In the genomic region with DNA sequence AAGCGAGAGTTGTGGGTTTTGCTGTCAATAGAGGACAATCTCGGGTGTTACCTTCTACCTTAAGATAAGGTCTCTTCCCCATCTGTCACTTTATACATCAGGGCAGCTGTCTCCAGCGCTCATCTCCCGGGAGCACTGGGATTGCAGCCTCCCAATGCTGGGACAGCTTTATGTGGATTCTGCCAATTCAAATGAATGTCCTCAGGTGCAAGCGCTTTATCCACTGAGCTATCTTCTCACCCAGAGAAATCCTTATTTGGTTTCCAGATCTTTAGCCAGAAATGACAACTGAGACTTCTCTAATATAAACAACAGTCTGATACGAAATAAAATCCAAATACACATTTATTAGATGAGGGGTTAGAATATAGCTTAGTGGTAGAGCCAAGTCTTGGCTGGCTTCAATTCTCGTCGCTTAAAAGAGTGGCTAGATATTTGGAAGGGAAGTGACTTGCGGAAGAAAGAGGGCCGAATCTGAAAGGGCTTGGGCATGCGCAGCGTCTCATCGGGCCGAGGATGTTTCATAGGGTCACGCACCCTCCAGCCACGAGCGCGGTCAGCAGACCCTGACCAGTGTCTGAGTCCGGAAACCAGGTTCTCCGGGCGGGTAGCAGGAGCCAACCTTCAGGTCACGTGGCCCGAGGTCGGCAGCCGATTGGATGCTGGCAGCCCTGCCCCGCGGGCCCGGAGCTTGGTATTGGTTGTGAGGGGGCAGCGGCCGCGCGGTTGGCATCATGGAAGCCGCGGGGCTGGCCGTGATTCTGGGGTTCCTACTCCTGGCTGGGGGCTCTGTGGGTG, we compare ENCODE assay signal across 8 mouse cellular contexts. TPM values are rescaled to one million over a fixed set of nuclear protein-coding genes. Genes with fewer than 3 reads are reported as not detected.
DNase-seq lines count a peak whose midpoint lies in the region; ATAC-seq lines count a peak whose summit lies in the region.

TSS of gene Naglu (plus strand) at position 622 of the 798 bp plus-strand sequence.

- no peaks in the 10 kb centered on the region for H3K27me3 ChIP-seq in hindbrain, embryonic 15.5 days

- peak; percentile 87 for DNase-seq in ZHBTc4 (ENCODE audit: low read depth, low spot score)
- DNase-seq in cerebellum, postnatal 4 days (ENCODE audit: low spot score in 2 of 2), result peak; percentile 91 to 96
- peak; percentile 97 for DNase-seq in gastrocnemius, adult 18-20 months (ENCODE audit: low spot score)
- DNase-seq in left cerebral cortex, adult 11 months (ENCODE audit: low spot score), result peak; percentile 93
- DNase-seq in lung, postnatal 36 days, result peak; percentile 98
- DNase-seq in retina, embryonic 14.5 days (ENCODE audit: low spot score), result peak; percentile 95
- DNase-seq in thymus, postnatal 36 days, result peak; percentile 90 to 92

- peak within 1 kb of the TSS; percentile 66 for H3K9ac ChIP-seq in hindbrain, embryonic 15.5 days

- peak within 1 kb of the TSS; percentile 85 for H3K27ac ChIP-seq in hindbrain, embryonic 15.5 days (replicated peaks)

- H3K4me2 ChIP-seq in hindbrain, embryonic 15.5 days, result peak within 1 kb of the TSS; percentile 77

- no peaks in the 10 kb centered on the region for H3K9me3 ChIP-seq in hindbrain, embryonic 15.5 days

- H3K4me3 ChIP-seq in hindbrain, embryonic 15.5 days, result peak within 1 kb of the TSS; percentile 80

- peaks cover 24% of the 10 kb centered on the region for H3K4me1 ChIP-seq in hindbrain, embryonic 15.5 days (replicated peaks)

- peak; percentile 89 for ATAC-seq in hindbrain, embryonic 15.5 days (ENCODE audit: low FRiP score, low read depth)

- WGBS in hindbrain, embryonic 15.5 days, result 4% methylated on average over 35 of the region's 35 CpGs

- H3K36me3 ChIP-seq in hindbrain, embryonic 15.5 days, result no peaks in the 10 kb centered on the region

RNA-seq across cellular contexts. Expression of gene Naglu, which starts in this region (rescaled TPM):
- 1 to 10 TPM; 3.9 TPM for total RNA-seq in gastrocnemius, adult 18-20 months (2021)
- polyA plus RNA-seq in hindbrain, embryonic 15.5 days (2015; fragmentation: Nextera tagmentation; extraction: Ambion mirVana), result 13.0 and 15.5 TPM in 2 replicates

Comparison
In these comparisons a context has a peak if more than half of its experiments do, and no peak if none do; other contexts are left out.
1. Peak in every context shown above with its lines: DNase-seq, ATAC-seq, H3K4me3 ChIP-seq and H3K27ac ChIP-seq.